Mouse (Mus musculus) lung, adult 10 weeks (tissue): ENCODE results near the gene Krt19. TPM values are rescaled to one million over a fixed set of nuclear protein-coding genes. Genes with fewer than 3 reads are reported as not detected.

ENCODE experiments used
- polyA plus RNA-seq: library from polyadenylated mRNA; stranded (reverse); fragments of 350-450 nt; fragmentation: Illumina TruSeq; extraction: RNeasy Lipid Tissue Mini Kit (QIAGEN cat#74804); gene quantifications from one replicate; pipeline ENCODE4 v1.2.3, GENCODE M21; 2014; ENCODE audit warnings: low read depth, low replicate concordance; ENCODE audit not compliant: insufficient read depth

The Krt19 gene
- polyA plus RNA-seq: 168 TPM

DNA sequence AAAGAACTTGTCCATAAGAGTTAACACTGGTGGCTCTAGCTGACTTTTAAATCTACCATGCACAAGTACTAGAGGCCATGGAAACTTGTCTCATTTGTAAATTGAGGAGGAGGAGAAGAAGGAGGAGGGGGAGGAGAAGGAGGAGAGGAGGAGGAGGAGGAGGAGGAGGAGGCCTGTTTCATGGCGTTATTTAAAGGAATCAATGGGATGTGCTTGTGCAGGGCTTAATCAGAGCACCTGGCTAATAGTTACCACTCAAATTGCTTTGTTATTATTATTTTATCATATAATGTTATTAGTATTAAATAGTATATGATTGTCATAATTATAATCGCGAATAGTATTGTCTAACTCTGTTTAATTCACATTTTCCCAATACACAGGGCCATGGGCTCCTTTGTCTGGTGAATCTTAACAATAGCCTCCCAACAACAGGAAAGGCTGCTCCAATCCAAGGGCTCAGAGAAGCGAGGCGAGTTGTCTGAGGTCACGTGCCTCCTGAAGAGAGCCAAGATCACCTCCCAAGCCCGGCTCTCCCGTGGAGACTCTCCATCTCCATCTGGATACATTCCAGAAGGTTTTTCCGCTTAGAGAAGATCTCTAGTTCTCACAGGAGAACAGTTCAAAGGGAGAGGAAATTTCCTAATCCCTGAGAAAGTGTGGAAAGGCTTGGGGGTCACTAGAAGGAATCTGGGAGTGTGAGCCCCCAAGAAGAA is at the start of gene Krt19:
Gene Krt19 (minus strand): TSS at position 51 of the 716 bp plus-strand sequence.

DNA sequence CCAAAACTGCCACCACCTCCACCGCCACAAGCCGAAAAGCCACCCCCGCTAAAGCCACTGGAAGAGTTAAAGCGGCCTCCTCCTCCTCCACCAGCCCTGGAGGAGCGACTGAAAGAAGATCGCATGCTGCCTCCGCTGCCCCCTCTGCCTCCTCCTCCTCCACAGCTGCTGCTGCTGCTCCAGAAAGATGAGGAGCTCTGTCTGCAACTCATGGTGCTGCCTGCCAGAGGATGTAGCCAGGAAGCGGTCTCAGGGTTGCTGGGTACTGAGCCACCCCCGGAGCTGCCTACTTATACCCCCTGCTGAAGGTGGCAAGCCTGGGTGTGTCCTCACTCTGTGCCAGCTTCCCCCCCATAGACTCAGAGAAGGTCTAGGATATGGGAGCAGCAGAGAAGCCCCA is 44.5 kb upstream of the Krt19 start, which contains the start of gene Krt9:
Gene Krt9 (minus strand): TSS at position 255 of the 400 bp plus-strand sequence.

DNA sequence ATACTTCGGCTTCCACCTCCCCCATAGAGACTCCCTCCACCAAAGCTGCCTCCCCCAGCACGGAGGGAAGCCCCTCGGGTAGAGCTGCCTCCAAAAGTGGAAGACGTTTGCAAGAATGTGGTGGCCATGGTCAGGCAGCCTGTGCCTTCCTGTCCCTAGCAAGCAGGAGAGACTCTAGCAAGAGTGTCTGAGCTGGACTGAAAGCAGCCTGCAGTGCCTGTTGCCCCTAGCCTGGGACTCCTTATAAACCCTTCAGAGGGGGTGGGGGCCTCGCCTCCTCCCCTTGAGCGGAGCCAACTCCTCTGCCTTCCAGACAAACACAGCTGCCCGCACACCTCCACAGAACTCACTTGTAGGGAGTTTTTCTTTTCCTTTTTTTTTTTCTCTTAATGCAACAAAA is 12.7 kb downstream of the Krt19 start, which contains the start of gene Krt15:
Gene Krt15 (minus strand): TSS at position 198 of the 400 bp plus-strand sequence.

DNA sequence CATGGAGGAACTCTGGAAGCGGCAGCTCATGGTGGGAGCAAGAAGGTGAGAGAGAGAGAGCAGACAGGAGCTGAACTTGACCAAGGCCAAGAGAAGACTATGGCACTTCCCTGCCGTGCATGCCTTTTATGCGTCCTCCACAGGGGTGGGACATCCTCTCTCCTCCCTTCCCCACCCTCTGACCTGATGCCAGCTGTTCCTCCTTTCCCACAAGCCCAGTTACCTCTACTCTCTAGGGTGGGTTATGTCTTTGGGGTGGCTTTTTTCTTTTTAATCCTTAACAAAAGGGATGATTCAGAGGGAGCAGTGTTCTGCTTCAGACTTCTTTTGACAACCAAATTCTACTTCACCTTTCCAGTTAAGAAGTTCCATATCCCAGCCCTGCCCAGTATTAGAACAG is 27.0 kb downstream of the Krt19 start, which contains the start of gene Krt13:
Gene Krt13 (minus strand): TSS at position 101 of the 400 bp plus-strand sequence.

DNA sequence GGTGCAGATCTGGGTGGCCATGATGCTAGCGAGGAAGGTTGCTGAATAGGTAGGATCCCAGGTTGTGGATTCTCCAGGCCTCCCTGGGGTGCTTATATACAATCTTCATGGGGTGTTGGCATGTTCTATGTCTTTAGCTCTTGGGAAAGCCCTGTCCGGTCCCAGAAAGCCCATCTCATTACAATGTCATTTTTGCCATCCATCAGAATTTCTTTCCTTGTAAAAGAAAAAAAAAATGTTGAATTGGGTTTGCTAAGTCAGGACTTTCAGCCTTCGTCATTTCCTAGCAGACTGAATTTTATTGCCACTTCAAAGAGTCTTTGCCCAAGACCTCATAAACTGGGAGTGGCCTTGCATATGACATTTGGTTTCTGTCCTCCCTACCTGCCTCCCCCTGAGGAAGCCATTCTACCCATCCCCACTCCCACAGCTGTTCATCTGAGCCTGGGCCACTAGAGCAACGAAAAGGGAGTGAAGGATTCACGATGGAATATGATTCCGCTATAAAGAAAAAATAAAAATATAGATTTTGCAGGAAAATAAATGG is 42.8 kb downstream of the Krt19 start, which contains the start of gene Krt36:
Gene Krt36 (minus strand): TSS at position 51 of the 547 bp plus-strand sequence.

DNA sequence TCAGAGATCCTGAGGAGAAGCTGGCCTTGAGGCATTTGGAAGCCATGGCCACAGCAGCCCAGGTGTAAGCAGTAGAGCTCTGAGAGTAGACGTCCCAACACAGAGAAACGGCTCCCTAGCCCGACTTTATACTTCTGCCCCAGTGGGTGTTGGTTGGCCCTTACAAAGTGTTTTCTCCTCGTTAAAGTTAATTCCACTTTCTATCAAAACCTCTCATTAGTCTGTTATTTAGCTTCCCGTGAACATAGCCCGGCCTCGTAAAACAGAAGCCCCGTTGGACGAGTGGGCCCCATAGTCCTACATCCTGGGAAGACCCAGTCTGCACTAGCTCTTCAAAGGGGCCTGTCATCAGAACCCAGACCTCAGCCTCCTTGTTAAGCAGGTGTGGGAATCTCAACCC is 52.3 kb downstream of the Krt19 start, which contains the start of gene Krt35:
Gene Krt35 (minus strand): TSS at position 101 of the 400 bp plus-strand sequence.

Other genes starting within 250 kb of the Krt19 start
- gene Krtap31-1, start 240.7 kb downstream of the Krt19 start, polyA plus RNA-seq: not detected
- not detected for gene Gm11565, start 233.9 kb downstream of the Krt19 start, polyA plus RNA-seq
- not detected for gene Krtap31-2, start 212.4 kb downstream of the Krt19 start, polyA plus RNA-seq
- gene Krtap9-5, start 200.2 kb downstream of the Krt19 start, polyA plus RNA-seq: not detected
- not detected for gene Krtap29-1, start 169.6 kb downstream of the Krt19 start, polyA plus RNA-seq
- gene Krtap16-1, start 162.1 kb downstream of the Krt19 start, polyA plus RNA-seq: not detected
- 4.2 TPM for gene Krtap17-1, start 154.7 kb downstream of the Krt19 start, polyA plus RNA-seq
- gene Krt33a, start 132.5 kb downstream of the Krt19 start, polyA plus RNA-seq: not detected
- not detected for gene Krt33b, start 118.8 kb downstream of the Krt19 start, polyA plus RNA-seq
- gene Krt34, start 107.1 kb downstream of the Krt19 start, polyA plus RNA-seq: 0.14 TPM
- gene Krt31, start 98.1 kb downstream of the Krt19 start, polyA plus RNA-seq: not detected
- not detected for gene Krt32, start 60.4 kb downstream of the Krt19 start, polyA plus RNA-seq
- not detected for gene Krt35, start 52.4 kb downstream of the Krt19 start, polyA plus RNA-seq
- gene Krt36, start 43.0 kb downstream of the Krt19 start, polyA plus RNA-seq: not detected
- 0.44 TPM for gene Krt13, start 27.1 kb downstream of the Krt19 start, polyA plus RNA-seq
- gene Krt15, start 12.7 kb downstream of the Krt19 start, polyA plus RNA-seq: 1.0 TPM
- not detected for gene Krt9, start 44.6 kb upstream of the Krt19 start, polyA plus RNA-seq
- 0.52 TPM for gene Krt14, start 58.9 kb upstream of the Krt19 start, polyA plus RNA-seq
- gene Krt16, start 100.2 kb upstream of the Krt19 start, polyA plus RNA-seq: not detected
- gene Krt17, start 112.4 kb upstream of the Krt19 start, polyA plus RNA-seq: not detected
- gene Krt42, start 121.2 kb upstream of the Krt19 start, polyA plus RNA-seq: not detected
- 1,257 TPM for gene Eif1, start 171.2 kb upstream of the Krt19 start, polyA plus RNA-seq
- not detected for gene Gast, start 185.7 kb upstream of the Krt19 start, polyA plus RNA-seq
- gene Hap1, start 207.5 kb upstream of the Krt19 start, polyA plus RNA-seq: 5.0 TPM
- 137 TPM for gene Jup, start 249.1 kb upstream of the Krt19 start, polyA plus RNA-seq